Mouse (Mus musculus): ENCODE measurements around the gene Sgce. TPM values are rescaled to one million over a fixed set of nuclear protein-coding genes. Genes with fewer than 3 reads are reported as not detected.
"Not testable (repeated sequence)": the region's sequence is repeated elsewhere in the genome, so short reads cannot be mapped to it uniquely, and the experiment has no call there.

Sgce gene
- polyA plus RNA-seq, 1 experiment from 2014 or later: 61.4 TPM

DNA sequence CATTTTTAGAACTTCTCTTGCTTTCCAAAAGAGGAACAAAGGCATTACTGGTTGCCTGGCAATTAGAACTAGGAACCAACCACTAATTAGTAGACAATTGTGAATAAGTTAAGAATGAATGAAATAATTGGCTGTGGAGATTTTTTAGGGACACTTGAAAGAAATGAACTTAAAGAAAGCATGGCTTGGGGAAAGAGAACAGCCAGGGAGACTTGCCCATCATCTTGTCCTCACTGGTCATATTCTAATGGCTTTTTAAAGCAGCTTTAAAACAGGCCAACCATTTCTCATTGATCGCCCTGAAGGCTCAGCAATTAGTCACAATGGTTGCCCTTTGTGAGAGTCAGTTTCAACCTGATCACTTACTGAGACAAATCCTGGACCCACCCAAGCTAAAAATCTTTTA is 69.6 kb downstream of the Sgce start:
- WGBS: 25% methylated on average over 1 of the region's 1 CpGs
- Histone ChIP-seq H3K27me3 (ENCODE audit: control insufficient read depth, insufficient read depth, low read depth, low read length) (no peaks in the 10 kb centered on the region), H3K27ac (ENCODE audit: low read length) (no peak overlapping the region), H3K36me3 (ENCODE audit: control insufficient read depth, insufficient read depth, low read length) (no peaks in the 10 kb centered on the region), H3K9ac (ENCODE audit: low read depth, low read length) (no peak overlapping the region), H3K4me2 (ENCODE audit: low read length) (no peak overlapping the region), H3K4me1 (ENCODE audit: control insufficient read depth, insufficient read depth, low read length) (no peaks in the 10 kb centered on the region), H3K4me3 (ENCODE audit: low read depth, low read length) (no peak overlapping the region), H3K9me3 (replicated peaks; ENCODE audit: control insufficient read depth, low read length, poor library complexity, severe bottlenecking) (no peaks in the 10 kb centered on the region)
- no peak for ATAC-seq

DNA sequence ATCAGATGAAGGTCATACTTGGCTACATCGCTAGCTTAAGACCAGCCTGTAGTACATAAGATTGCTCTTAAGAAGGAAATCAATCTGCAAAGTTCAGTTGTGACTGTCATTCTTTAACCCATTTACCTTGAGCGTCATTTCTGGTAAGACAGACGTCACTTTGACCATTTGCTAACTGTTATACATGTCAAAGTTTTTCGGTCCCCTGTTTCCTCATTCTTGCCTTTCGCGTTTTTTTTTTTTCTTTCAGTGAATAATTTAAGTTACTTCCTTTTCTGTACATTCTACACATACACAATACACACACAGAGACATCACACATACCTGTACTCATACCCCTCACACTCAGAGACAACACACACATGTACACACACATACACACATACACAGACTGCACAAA is 81.9 kb downstream of the Sgce start:
- Histone ChIP-seq H3K27ac (ENCODE audit: low read length) (no peak overlapping the region), H3K4me1 (ENCODE audit: control insufficient read depth, insufficient read depth, low read length) (no peaks in the 10 kb centered on the region), H3K4me3 (ENCODE audit: low read depth, low read length) (no peak overlapping the region), H3K4me2 (ENCODE audit: low read length) (no peak overlapping the region), H3K9ac (ENCODE audit: low read depth, low read length) (no peak overlapping the region), H3K27me3 (ENCODE audit: control insufficient read depth, insufficient read depth, low read depth, low read length) (no peaks in the 10 kb centered on the region), H3K36me3 (ENCODE audit: control insufficient read depth, insufficient read depth, low read length) (no peaks in the 10 kb centered on the region), H3K9me3 (replicated peaks; ENCODE audit: control insufficient read depth, low read length, poor library complexity, severe bottlenecking) (no peaks in the 10 kb centered on the region)
- no peak for ATAC-seq
- 94% methylated on average over 6 of the region's 6 CpGs for WGBS

GRCm38 (mm10) chr6:4664313-4664712 is 82.7 kb downstream of the Sgce start:
- Histone ChIP-seq H3K36me3 (ENCODE audit: control insufficient read depth, insufficient read depth, low read length) (no peaks in the 10 kb centered on the region), H3K27ac (ENCODE audit: low read length) (no peak overlapping the region), H3K9ac (ENCODE audit: low read depth, low read length) (no peak overlapping the region), H3K4me1 (ENCODE audit: control insufficient read depth, insufficient read depth, low read length) (no peaks in the 10 kb centered on the region), H3K9me3 (replicated peaks; ENCODE audit: control insufficient read depth, low read length, poor library complexity, severe bottlenecking) (no peaks in the 10 kb centered on the region), H3K27me3 (ENCODE audit: control insufficient read depth, insufficient read depth, low read depth, low read length) (no peaks in the 10 kb centered on the region), H3K4me2 (ENCODE audit: low read length) (no peak overlapping the region), H3K4me3 (ENCODE audit: low read depth, low read length) (no peak overlapping the region)
- no peak for ATAC-seq
- 75% methylated on average over 2 of the region's 2 CpGs for WGBS

DNA sequence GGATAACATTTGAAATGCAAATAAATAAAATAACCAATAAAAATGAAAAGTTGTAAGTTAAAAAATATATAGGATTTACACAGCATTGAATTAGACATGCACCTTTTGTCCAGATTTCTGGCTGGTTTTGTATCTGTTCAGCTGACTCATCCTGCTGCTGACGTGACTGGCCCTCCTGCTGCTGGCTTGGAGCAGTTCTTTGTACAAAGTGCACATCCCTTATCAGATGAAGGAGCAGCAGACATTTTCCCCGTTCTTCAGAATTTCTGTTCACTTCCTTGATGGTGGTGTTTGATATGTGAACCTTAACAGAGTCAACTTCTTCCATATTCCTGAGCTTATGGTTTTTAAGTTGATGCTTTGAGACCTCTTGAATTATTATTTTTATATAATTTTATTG is 83.5 kb downstream of the Sgce start:
- H3K36me3 ChIP-seq (ENCODE audit: control insufficient read depth, insufficient read depth, low read length): no peaks in the 10 kb centered on the region
- H3K9me3 ChIP-seq (replicated peaks; ENCODE audit: control insufficient read depth, low read length, poor library complexity, severe bottlenecking): no peaks in the 10 kb centered on the region
- H3K9ac ChIP-seq (ENCODE audit: low read depth, low read length): no peak overlapping the region
- no peak overlapping the region for H3K27ac ChIP-seq (ENCODE audit: low read length)
- WGBS: 61% methylated on average over 2 of the region's 2 CpGs
- ATAC-seq: no peak
- H3K4me1 ChIP-seq (ENCODE audit: control insufficient read depth, insufficient read depth, low read length): no peaks in the 10 kb centered on the region
- H3K27me3 ChIP-seq (ENCODE audit: control insufficient read depth, insufficient read depth, low read depth, low read length): no peaks in the 10 kb centered on the region
- no peak overlapping the region for H3K4me2 ChIP-seq (ENCODE audit: low read length)
- H3K4me3 ChIP-seq (ENCODE audit: low read depth, low read length): no peak overlapping the region

DNA sequence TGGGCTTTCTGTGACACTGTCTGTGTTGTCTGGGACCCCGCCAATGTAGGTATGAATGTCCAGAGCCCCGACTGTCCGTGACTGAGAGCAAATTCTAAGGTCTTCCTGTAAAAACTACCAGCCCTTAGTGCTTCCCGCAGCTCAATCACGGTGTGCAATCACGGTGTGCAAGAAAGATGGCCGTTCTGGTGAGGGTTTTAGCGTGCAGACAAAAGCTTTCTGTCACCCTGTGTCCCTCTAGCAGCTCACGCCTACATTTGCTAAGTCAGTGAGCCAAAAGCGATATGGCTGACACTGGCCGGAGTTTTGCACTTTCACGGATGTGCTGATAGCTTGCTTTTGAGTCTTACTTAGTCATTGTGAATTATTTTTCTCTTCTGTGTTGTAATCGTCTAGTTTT is 88.1 kb downstream of the Sgce start:
- ATAC-seq: no peak
- Histone ChIP-seq H3K4me3 (ENCODE audit: low read depth, low read length) (no peak overlapping the region), H3K36me3 (ENCODE audit: control insufficient read depth, insufficient read depth, low read length) (no peaks in the 10 kb centered on the region), H3K9me3 (replicated peaks; ENCODE audit: control insufficient read depth, low read length, poor library complexity, severe bottlenecking) (no peaks in the 10 kb centered on the region), H3K4me1 (ENCODE audit: control insufficient read depth, insufficient read depth, low read length) (no peaks in the 10 kb centered on the region), H3K9ac (ENCODE audit: low read depth, low read length) (no peak overlapping the region), H3K4me2 (ENCODE audit: low read length) (no peak overlapping the region), H3K27me3 (ENCODE audit: control insufficient read depth, insufficient read depth, low read depth, low read length) (no peaks in the 10 kb centered on the region), H3K27ac (ENCODE audit: low read length) (no peak overlapping the region)
- 86% methylated on average over 13 of the region's 13 CpGs for WGBS

- no peak overlapping the region for H3K4me3 ChIP-seq (ENCODE audit: low read depth, low read length)
- 89% methylated on average over 4 of the region's 4 CpGs for WGBS
- no peaks in the 10 kb centered on the region for H3K4me1 ChIP-seq (ENCODE audit: control insufficient read depth, insufficient read depth, low read length)
- H3K9ac ChIP-seq (ENCODE audit: low read depth, low read length): no peak overlapping the region
- no peak overlapping the region for H3K27ac ChIP-seq (ENCODE audit: low read length)
- no peaks in the 10 kb centered on the region for H3K36me3 ChIP-seq (ENCODE audit: control insufficient read depth, insufficient read depth, low read length)
- H3K4me2 ChIP-seq (ENCODE audit: low read length): no peak overlapping the region
- ATAC-seq: peak; percentile 56; the same call in 1 of the 2 replicates
- H3K9me3 ChIP-seq (replicated peaks; ENCODE audit: control insufficient read depth, low read length, poor library complexity, severe bottlenecking): no peaks in the 10 kb centered on the region
- H3K27me3 ChIP-seq (ENCODE audit: control insufficient read depth, insufficient read depth, low read depth, low read length): no peaks in the 10 kb centered on the region
These were observed 91.1 kb downstream of the Sgce start for GRCm38 (mm10) chr6:4655924-4656323.

GRCm38 (mm10) chr6:4655466-4655865 is 91.5 kb downstream of the Sgce start:
- ATAC-seq: no peak
- no peak overlapping the region for H3K27ac ChIP-seq (ENCODE audit: low read length)
- no peaks in the 10 kb centered on the region for H3K27me3 ChIP-seq (ENCODE audit: control insufficient read depth, insufficient read depth, low read depth, low read length)
- no peaks in the 10 kb centered on the region for H3K9me3 ChIP-seq (replicated peaks; ENCODE audit: control insufficient read depth, low read length, poor library complexity, severe bottlenecking)
- H3K36me3 ChIP-seq (ENCODE audit: control insufficient read depth, insufficient read depth, low read length): no peaks in the 10 kb centered on the region
- 68% methylated on average over 5 of the region's 5 CpGs for WGBS
- no peak overlapping the region for H3K4me3 ChIP-seq (ENCODE audit: low read depth, low read length)
- no peak overlapping the region for H3K4me2 ChIP-seq (ENCODE audit: low read length)
- no peaks in the 10 kb centered on the region for H3K4me1 ChIP-seq (ENCODE audit: control insufficient read depth, insufficient read depth, low read length)
- H3K9ac ChIP-seq (ENCODE audit: low read depth, low read length): no peak overlapping the region

DNA sequence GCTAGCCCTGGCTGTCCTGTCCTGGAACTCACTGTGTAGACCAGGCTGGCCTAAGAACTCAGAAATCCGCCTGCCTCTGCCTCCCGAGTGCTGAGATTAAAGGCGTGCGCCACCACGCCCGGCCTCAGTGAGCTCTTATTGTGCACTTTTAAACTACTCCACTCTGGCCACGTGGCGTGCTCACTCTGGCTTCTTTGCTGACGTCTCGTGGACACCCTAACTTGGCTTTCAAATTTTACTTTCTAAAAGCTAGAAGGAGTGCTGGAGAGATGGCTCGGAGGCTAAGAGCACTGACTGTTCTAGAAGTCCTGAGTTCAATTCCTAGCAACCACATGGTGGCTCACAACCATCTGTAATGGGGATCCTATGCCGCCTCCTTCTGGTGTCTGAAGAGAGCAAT is 93.3 kb downstream of the Sgce start:
- H3K36me3 ChIP-seq (ENCODE audit: control insufficient read depth, insufficient read depth, low read length); H3K27ac ChIP-seq (ENCODE audit: low read length); H3K4me2 ChIP-seq (ENCODE audit: low read length); H3K4me1 ChIP-seq (ENCODE audit: control insufficient read depth, insufficient read depth, low read length); H3K4me3 ChIP-seq (ENCODE audit: low read depth, low read length); ATAC-seq; H3K9ac ChIP-seq (ENCODE audit: low read depth, low read length); H3K9me3 ChIP-seq (replicated peaks; ENCODE audit: control insufficient read depth, low read length, poor library complexity, severe bottlenecking); H3K27me3 ChIP-seq (ENCODE audit: control insufficient read depth, insufficient read depth, low read depth, low read length): not testable (repeated sequence)
- WGBS: 96% methylated on average over 12 of the region's 12 CpGs

- ATAC-seq: no peak
- H3K4me1 ChIP-seq (ENCODE audit: control insufficient read depth, insufficient read depth, low read length): no peaks in the 10 kb centered on the region
- H3K4me2 ChIP-seq (ENCODE audit: low read length): no peak overlapping the region
- H3K27me3 ChIP-seq (ENCODE audit: control insufficient read depth, insufficient read depth, low read depth, low read length): no peaks in the 10 kb centered on the region
- no peak overlapping the region for H3K27ac ChIP-seq (ENCODE audit: low read length)
- WGBS: 83% methylated on average over 8 of the region's 8 CpGs
- no peak overlapping the region for H3K4me3 ChIP-seq (ENCODE audit: low read depth, low read length)
- no peak overlapping the region for H3K9ac ChIP-seq (ENCODE audit: low read depth, low read length)
- H3K9me3 ChIP-seq (replicated peaks; ENCODE audit: control insufficient read depth, low read length, poor library complexity, severe bottlenecking): no peaks in the 10 kb centered on the region
- no peaks in the 10 kb centered on the region for H3K36me3 ChIP-seq (ENCODE audit: control insufficient read depth, insufficient read depth, low read length)
These were observed 94.3 kb downstream of the Sgce start for GRCm38 (mm10) chr6:4652596-4653134.

Measured in midbrain, embryonic 16.5 days (tissue).